Mouse (Mus musculus) cerebellum, adult (tissue): Measurements from ENCODE around the gene BC067074.

Experiments used
- ATAC-seq: cut with Nextera tagmentation; 2 replicates; pipeline ENCODE4 v1.9.2; 2017; ENCODE audit warnings: mild to moderate bottlenecking, moderate library complexity, mixed read lengths; ENCODE audit not compliant: insufficient number of reproducible peaks, low FRiP score, low TSS enrichment

BC067074 gene

GRCm38 (mm10) chr13:113319588-113319987 lies 26.6 kb downstream of the BC067074 start:
- ATAC-seq = no peak

DNA sequence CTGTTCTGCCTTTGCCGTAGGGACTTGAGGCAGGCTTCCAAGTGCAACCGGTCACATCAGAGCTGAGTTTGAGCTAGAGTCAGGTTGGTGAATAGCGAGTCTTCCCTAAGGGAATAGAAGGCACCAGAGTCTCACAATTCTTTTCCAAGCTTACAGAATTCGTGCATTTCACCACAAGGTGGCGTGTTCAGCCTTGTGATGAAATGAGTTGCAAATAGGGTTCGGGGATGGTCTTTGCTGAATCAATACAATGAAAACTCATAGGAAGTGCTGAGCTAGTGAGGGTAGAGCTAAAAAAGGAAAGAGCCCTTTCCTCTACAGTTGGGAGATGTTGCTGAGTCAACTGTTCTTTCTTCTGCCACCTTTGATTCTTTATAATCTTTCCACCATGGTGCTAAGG lies 29.0 kb downstream of the BC067074 start:
- peak; percentile 38; the same call in 1 of the 2 replicates for ATAC-seq

DNA sequence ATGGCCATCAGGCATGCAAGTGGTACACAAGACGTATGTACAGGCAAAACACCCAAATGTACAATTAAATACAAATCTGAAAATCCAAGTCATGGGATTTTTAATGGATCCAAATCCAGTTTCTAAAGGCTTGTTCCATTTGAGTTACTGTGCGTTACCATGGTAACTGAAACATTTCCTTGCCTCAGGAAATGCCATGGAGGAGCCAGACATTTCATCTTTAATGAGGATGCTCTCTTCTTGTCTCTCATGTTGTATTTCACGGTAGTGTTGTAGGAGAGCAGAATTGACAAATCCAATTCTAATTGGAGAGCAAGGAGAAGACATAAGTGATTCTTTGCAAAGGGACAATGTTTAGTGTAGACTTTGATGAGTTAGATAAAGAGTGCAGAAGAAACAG lies 31.3 kb downstream of the BC067074 start:
- ATAC-seq = no peak

DNA sequence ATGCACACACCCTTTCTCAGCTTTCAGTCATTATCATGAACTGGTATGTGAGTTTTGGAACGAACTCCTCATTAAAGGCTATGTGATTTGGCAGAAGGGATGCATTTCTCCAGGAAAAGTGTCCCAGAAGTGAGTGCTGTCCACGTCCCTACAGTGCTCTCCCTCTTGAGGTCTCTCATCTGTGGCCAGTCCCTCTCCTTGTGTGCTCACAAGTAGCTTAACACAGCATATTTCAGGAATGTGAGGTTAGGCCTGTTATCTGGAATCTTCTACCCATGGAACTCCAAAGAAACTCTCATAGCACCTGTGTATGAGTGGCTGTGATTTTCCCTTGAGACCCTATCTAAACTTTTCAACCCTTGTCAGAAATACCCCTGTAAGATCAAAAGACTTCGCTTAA lies 32.7 kb downstream of the BC067074 start:
- ATAC-seq = no peak

- ATAC-seq = no peak
Measured at GRCm38 (mm10) chr13:113332256-113332655, 39.3 kb downstream of the BC067074 start.

- ATAC-seq = no peak
Measured at GRCm38 (mm10) chr13:113333374-113333773, 40.4 kb downstream of the BC067074 start.

- ATAC-seq = no peak
Measured at GRCm38 (mm10) chr13:113333931-113334330, 41.0 kb downstream of the BC067074 start.

DNA sequence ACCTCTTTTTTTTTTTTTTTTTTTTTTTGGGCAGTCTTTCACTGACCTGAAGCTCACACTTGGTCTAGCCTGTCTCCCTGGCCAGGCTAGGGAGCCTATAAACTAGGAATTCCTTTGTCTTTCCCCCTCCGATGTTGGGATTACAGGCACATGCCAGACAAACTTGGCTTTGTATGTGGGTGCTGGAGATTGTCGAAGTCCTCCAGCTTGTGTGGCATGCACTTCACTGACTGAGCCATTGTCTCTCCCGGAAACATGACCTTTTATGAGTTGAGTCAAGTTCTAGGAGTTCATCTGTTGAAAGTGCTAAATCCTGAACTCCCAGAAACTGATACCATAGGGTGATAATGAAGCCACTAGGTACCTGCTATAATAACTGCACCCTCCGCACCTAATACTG lies 41.8 kb downstream of the BC067074 start:
- no peak for ATAC-seq

DNA sequence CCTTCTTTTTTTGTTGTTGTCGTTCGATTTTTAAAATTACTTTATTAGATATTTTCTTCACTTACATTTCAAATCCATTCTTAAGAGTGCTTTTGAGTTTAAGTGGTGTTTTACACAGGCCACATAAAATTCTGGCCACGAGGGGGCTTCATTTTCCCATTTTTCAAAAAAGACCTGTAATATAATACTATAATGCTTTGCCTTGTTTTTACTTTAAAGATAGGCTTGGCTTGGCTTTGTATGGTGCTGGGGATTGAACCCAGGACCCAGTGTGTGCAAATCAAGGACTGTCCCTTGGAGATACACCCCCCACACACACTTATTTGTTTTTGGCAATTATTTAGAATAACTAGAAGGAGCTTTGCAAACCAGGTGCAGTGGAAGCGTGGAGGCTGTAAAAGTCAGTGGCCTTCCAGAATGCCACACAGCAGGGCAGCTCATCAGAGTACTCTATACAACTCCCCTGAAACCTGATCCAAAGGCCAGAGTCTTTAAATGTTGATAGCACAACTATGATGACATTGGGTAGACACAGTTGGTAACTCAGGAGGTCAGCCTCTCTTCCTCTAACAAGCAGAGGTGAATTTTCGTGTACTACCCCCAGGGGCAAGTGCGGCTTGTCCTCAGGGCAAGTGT lies 44.4 kb downstream of the BC067074 start:
- ATAC-seq = peak; percentile 56; the same call in 1 of the 2 replicates

GRCm38 (mm10) chr13:113340644-113341043 lies 47.7 kb downstream of the BC067074 start:
- no peak for ATAC-seq

DNA sequence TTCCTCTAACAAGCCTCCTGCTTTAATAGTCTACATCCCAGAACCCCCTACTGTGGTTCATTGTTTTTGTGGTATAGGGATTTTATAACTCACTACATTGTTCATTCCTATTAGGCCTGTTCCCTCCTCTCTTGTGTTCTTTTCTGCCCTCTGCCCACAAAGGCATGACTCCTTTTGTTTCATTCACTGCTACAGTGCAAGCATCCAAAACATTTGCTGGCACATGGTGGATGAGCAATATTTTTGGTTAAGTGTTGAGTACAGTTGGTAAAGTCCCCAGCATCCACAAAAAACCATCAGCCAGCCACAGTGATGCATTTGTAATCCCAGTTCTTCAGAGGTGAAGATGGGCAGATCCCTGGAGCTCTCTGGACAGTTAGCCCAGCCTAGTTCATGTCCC lies 48.2 kb downstream of the BC067074 start:
- ATAC-seq = no peak

- no peak for ATAC-seq
Measured at GRCm38 (mm10) chr13:113342355-113342919, 49.5 kb downstream of the BC067074 start.

GRCm38 (mm10) chr13:113350743-113351430 lies 57.9 kb downstream of the BC067074 start:
- ATAC-seq = no peak

DNA sequence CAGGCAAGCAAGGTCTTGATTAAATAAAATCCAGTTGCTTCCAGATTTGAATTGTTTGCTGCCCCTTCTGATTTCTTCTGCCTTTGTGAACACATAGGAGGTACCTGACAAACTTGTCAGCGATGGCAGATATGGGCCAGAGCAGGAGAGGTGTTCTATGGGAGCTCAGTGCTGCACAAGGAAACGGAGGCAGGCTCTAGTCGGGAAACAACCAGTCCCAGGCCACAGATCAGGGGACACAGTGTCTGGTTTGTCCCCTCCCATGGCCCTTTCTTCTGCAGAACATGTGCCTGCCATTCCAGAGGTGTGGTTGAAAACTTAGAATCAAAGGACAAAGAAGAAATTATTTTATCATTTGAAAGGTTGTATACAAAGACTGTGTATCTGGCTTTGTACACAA lies 60.6 kb downstream of the BC067074 start:
- ATAC-seq = no peak

GRCm38 (mm10) chr13:113353955-113354354 lies 61.0 kb downstream of the BC067074 start:
- ATAC-seq = no peak

- no peak for ATAC-seq
Measured at GRCm38 (mm10) chr13:113355022-113355421, 62.1 kb downstream of the BC067074 start.

DNA sequence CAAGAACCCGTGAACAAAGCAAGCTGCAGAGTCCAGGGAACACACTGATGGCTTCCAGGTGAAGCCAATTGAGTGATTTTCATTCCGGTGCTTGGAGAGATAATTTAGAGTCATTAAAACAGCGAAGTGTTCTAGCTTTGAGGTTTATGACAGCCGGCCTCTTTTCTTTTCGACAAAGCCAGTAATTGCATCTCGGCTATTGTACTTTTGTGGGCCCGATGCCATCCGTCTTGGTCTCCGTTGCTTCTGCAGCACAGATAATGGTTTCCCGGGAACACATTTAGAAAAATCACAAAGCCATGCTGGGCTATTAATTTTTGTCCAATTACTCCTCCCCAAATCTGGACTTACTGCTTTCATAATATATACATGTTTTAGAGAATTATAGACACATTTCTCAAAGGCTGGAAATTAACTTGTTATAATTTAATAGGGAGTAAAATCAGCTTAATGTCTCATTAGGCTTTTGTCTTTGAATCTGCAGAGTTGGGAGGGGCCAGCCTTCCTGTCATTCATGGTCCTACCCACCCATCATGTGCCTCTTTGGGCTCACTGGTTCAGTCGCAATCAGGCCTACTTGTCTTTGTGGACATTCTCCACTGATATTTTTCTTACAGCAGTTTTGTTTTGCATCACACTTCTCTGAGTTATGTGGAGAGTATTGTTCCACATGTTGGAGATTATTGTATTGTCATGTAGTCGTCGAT lies 64.6 kb downstream of the BC067074 start:
- no peak for ATAC-seq

DNA sequence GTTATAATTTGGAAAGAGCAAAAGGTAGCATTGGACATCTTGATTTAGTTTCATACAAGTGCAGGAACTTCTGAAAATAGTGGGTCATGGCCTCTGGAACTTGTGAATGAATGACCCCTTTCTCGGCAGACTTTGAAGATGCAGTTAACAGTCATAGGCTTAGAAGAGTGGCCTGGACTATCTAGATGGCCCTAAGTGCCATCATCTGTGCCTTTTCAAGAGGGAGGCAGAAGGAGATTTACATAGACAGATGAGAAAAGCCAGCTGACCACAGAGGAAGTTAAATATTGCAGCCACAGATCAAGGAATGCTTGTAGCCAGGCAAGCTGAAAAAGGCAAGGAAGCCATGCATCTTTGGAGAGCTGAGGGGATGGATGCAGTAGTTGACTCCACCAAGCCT lies 66.7 kb downstream of the BC067074 start:
- no peak for ATAC-seq

- ATAC-seq = no peak
Measured at GRCm38 (mm10) chr13:113365976-113366375, 73.0 kb downstream of the BC067074 start.

GRCm38 (mm10) chr13:113368931-113369579 lies 76.1 kb downstream of the BC067074 start:
- no peak; the same call in 1 of the 2 replicates for ATAC-seq

DNA sequence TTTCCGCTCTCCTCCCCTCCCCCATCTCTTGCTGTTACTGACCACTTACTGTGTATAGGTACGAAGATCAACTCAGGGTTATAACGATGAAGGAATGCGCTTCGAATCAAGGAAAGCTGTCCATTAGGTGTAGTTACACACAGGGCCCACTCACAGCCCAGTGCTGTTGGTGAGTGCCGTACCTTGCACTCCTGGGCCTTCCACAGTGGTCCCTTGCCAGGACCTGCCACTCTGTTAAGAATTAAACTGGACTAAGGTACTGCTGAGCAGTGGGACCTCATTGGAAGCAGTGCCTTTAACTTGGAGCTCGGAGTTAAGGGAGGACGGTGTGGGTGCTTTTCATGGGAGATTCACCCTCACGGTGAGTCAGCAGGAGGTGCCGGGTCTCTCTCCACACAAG lies 76.7 kb downstream of the BC067074 start:
- no peak for ATAC-seq
